9 mouse cellular contexts compared by ENCODE assay signal in the genomic region with DNA sequence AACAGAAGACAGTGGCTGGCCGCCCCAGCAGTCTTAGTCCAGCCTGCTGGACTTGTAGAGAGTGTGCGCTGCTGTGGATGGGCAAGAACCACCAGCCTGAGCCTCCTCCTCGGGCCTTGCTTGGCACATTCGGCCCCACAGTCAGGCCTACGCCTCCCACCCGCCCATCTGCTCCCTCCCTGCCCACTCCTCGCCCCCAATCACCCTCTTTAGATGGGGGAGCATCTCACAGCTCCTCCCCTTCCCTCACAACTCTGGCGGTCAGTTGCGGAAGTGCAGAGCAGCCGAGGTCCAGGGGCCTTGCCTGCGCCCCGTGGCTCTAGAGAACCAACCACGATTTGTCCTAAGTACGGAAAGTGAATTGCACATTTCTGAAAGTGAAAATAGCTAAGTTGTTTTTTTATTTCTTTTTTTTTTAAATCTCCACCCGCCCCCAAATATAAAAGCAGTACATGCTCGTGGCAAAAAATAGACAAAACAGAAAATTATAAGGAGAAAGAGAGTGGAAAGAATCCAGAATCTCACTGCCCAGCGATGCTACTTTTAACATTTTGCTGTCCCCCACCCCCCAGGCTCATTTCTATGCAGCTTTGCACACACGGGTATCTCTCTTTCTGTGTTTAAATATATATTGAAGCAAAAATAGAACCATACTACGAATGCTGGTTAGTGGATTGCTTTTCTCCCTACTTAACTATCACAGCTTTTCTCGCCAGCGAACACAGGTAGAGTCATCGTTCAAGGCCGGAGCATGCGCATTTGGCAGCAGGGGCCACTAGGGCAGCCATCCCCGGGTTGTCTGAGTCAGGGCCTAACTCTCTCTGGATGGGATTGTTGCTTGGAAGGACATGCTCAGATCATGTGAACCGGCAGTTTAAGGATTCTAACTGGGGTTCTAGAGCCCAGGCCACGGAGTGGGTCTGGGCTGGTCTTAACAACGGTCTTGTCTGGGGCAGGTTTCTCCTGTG. TPM values are rescaled to one million over a fixed set of nuclear protein-coding genes. Genes with fewer than 3 reads are reported as not detected.
DNase-seq lines count a peak whose midpoint lies in the region; ATAC-seq and TF ChIP-seq lines count a peak whose summit lies in the region.
"Had no signal": no experiment of that assay in that cellular context is flagged by ENCODE, and none has a peak within 500 bp of the region (broad histone marks: within the 10 kb centered on the region; RNA-seq: fewer than 3 reads in every experiment).

No protein-coding gene starts in this region.

- no peak overlapping the region for H3K4me3 ChIP-seq in heart, embryonic 10.5 days
- H3K4me3 ChIP-seq in midbrain, embryonic 14.5 days (replicated peaks; ENCODE audit: low read depth, low read length): no peak overlapping the region
- no peak overlapping the region for H3K4me3 ChIP-seq in midbrain, embryonic 13.5 days (replicated peaks)
- no peak overlapping the region for H3K4me3 ChIP-seq in stomach, postnatal 0 days (ENCODE audit: low read depth, low read length)

- H3K4me2 ChIP-seq in midbrain, embryonic 14.5 days (ENCODE audit: low read length): no peak overlapping the region
- no peak overlapping the region for H3K4me2 ChIP-seq in midbrain, embryonic 13.5 days (replicated peaks)
- H3K4me2 ChIP-seq in stomach, postnatal 0 days (replicated peaks; ENCODE audit: low read depth): no peak overlapping the region

- peak; percentile 96 for DNase-seq in heart, adult 11 months
- DNase-seq in heart, embryonic 10.5 days (ENCODE audit: low spot score): no peak
- peak; percentile 24 for DNase-seq in midbrain, embryonic 14.5 days
- peak; percentile 57 to 75 for DNase-seq in left cerebral cortex, postnatal 14 days (ENCODE audit: low spot score in 2 of 2)
- DNase-seq in stomach, postnatal 0 days (ENCODE audit: low spot score): no peak
- no peak for DNase-seq in kidney, adult 9 months
- no peak for DNase-seq in yolk sac, embryonic 10.5 days (ENCODE audit: low spot score)

- TF ChIP-seq CTCF in stomach, postnatal 0 days (IDR thresholded peaks at IDR 0.05; ENCODE audit: low read depth): peak; percentile 49

- 65% methylated on average over 28 of the region's 28 CpGs for WGBS in heart, embryonic 10.5 days
- 71% methylated on average over 28 of the region's 28 CpGs for WGBS in midbrain, embryonic 14.5 days
- WGBS in midbrain, embryonic 13.5 days: 71% methylated on average over 28 of the region's 28 CpGs
- WGBS in stomach, postnatal 0 days: 73% methylated on average over 28 of the region's 28 CpGs

- no peak for ATAC-seq in midbrain, embryonic 14.5 days (ENCODE audit: low FRiP score, low TSS enrichment)
- ATAC-seq in midbrain, embryonic 13.5 days: no peak
- no peak for ATAC-seq in stomach, postnatal 0 days (ENCODE audit: low FRiP score, low TSS enrichment)

- intact Hi-C loops in left cerebral cortex, postnatal 14 days (cut with DNase I): no loop called here

- no peak overlapping the region for H3K9ac ChIP-seq in midbrain, embryonic 14.5 days (replicated peaks; ENCODE audit: low read length)
- no peak overlapping the region for H3K9ac ChIP-seq in midbrain, embryonic 13.5 days (replicated peaks)
- no peak overlapping the region for H3K9ac ChIP-seq in stomach, postnatal 0 days (ENCODE audit: low read length)

- H3K27ac ChIP-seq in heart, embryonic 10.5 days: no peak overlapping the region
- no peak overlapping the region for H3K27ac ChIP-seq in midbrain, embryonic 14.5 days (replicated peaks; ENCODE audit: low read depth, low read length)
- no peak overlapping the region for H3K27ac ChIP-seq in midbrain, embryonic 13.5 days
- no peak overlapping the region for H3K27ac ChIP-seq in stomach, postnatal 0 days (replicated peaks)

- no peak for TF ChIP-seq EP300 in stomach, postnatal 0 days (optimal IDR thresholded peaks at IDR 0.05)

- H3K27me3 ChIP-seq in heart, embryonic 10.5 days (ENCODE audit: insufficient read depth, poor library complexity, severe bottlenecking): peaks cover 29% of the 10 kb centered on the region
- no peaks in the 10 kb centered on the region for H3K27me3 ChIP-seq in midbrain, embryonic 14.5 days (ENCODE audit: control insufficient read depth, insufficient read depth, low read length)
- H3K27me3 ChIP-seq in midbrain, embryonic 13.5 days: peaks cover 4% of the 10 kb centered on the region; the same call in 1 of the 2 replicates
- no peaks in the 10 kb centered on the region for H3K27me3 ChIP-seq in stomach, postnatal 0 days (ENCODE audit: control insufficient read depth, insufficient read depth, low read length)

- peaks cover 7% of the 10 kb centered on the region; the same call in 1 of the 2 replicates for H3K4me1 ChIP-seq in heart, embryonic 10.5 days
- H3K4me1 ChIP-seq in midbrain, embryonic 14.5 days (ENCODE audit: control insufficient read depth, insufficient read depth, low read length): no peaks in the 10 kb centered on the region; the same call in 1 of the 2 replicates
- H3K4me1 ChIP-seq in midbrain, embryonic 13.5 days (replicated peaks): peaks cover 7% of the 10 kb centered on the region; the same call in 1 of the 2 replicates
- H3K4me1 ChIP-seq in stomach, postnatal 0 days (replicated peaks; ENCODE audit: control insufficient read depth, insufficient read depth): no peaks in the 10 kb centered on the region

- 0 out of 2 replicates have a peak, but pooled peaks cover 4% of the 10 kb centered on the region for H3K9me3 ChIP-seq in heart, embryonic 10.5 days
- H3K9me3 ChIP-seq in midbrain, embryonic 14.5 days (ENCODE audit: control insufficient read depth, low read length): no peaks in the 10 kb centered on the region
- H3K9me3 ChIP-seq in midbrain, embryonic 13.5 days: no peaks in the 10 kb centered on the region
- no peaks in the 10 kb centered on the region for H3K9me3 ChIP-seq in stomach, postnatal 0 days (ENCODE audit: control insufficient read depth, low read length)

- H3K36me3 ChIP-seq in heart, embryonic 10.5 days: no peaks in the 10 kb centered on the region
- H3K36me3 ChIP-seq in midbrain, embryonic 14.5 days (ENCODE audit: control insufficient read depth, insufficient read depth, low read length): no peaks in the 10 kb centered on the region
- H3K36me3 ChIP-seq in midbrain, embryonic 13.5 days: no peaks in the 10 kb centered on the region
- H3K36me3 ChIP-seq in stomach, postnatal 0 days (ENCODE audit: control insufficient read depth, insufficient read depth, low read length): no peaks in the 10 kb centered on the region

RNA-seq across cellular contexts. Expression of a gene that starts 24.6 kb away (rescaled TPM):
- 1.4 and 1.9 TPM in 2 replicates for polyA plus RNA-seq in heart, embryonic 10.5 days (2016; fragmentation: Nextera tagmentation; extraction: Ambion mirVana)
- 5.7 and 6.4 TPM in 2 replicates for polyA plus RNA-seq in midbrain, embryonic 14.5 days (2014; fragmentation: Nextera tagmentation; extraction: Ambion mirVana)
- 3.9 and 4.7 TPM in 2 replicates for polyA plus RNA-seq in midbrain, embryonic 13.5 days (2015; fragmentation: Nextera tagmentation; extraction: Ambion mirVana)
- 10 to 100 TPM; 43.3 to 56.9 TPM for total RNA-seq in left cerebral cortex, postnatal 14 days (2021)
- 6.1 and 7.0 TPM in 2 replicates for polyA plus RNA-seq in stomach, postnatal 0 days (2015; fragmentation: Nextera tagmentation; extraction: Ambion mirVana)
- total RNA-seq: neutrophil, adult 5-6 weeks had no signal

Comparison
In these comparisons a context has a peak if more than half of its experiments do, and no peak if none do; other contexts are left out.
1. DNase-seq: peak in heart, adult 11 months (single experiment), midbrain, embryonic 14.5 days (single experiment) and left cerebral cortex, postnatal 14 days (2 of 2); none in heart, embryonic 10.5 days (single experiment), stomach, postnatal 0 days (single experiment), kidney, adult 9 months (single experiment) and yolk sac, embryonic 10.5 days (single experiment).